Mouse (Mus musculus): Measurements from ENCODE around the gene Ripk3. TPM values are rescaled to one million over a fixed set of nuclear protein-coding genes. Genes with fewer than 3 reads are reported as not detected.
A peak's percentile ranks its signal among the peaks of the same experiment; 100 is the strongest.

The Ripk3 gene
- polyA plus RNA-seq, 1 experiment from 2014 or later, result 51.4 TPM

DNA sequence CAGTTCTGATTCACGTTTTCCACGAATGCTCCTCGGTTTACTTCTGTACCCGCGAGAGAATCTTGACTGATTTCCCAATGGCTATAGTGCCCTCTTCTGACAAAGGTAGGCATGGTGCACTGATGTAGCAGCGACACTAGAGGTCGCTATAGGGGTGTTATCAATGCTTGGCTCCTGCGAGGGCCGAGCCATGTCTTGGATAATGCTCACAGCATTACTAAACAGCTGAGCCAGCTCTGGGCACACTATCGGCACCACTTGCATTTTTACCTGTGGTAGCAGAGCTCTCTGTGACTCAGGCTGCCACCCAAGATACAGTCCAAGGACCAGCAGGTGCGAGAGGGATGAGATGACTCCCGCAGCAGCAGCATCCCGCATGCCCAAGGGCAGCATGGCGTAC, 7.4 kb downstream of the Ripk3 start:
- H3K36me3 ChIP-seq (ENCODE audit: insufficient read depth), result 0 out of 2 replicates have a peak, but pooled peaks cover 6% of the 10 kb centered on the region
- H3K27ac ChIP-seq (ENCODE audit: low read depth), result no peak overlapping the region
- peak overlapping the region; percentile 69 for H3K4me2 ChIP-seq
- peak; percentile 99 for TF ChIP-seq CTCF (IDR thresholded peaks at IDR 0.05; ENCODE audit: low read depth)
- ATAC-seq (ENCODE audit: insufficient read depth), result peak; percentile 69; the same call in 1 of the 2 replicates
- no peaks in the 10 kb centered on the region for H3K9me3 ChIP-seq (ENCODE audit: low read depth, low read length)
- DNase-seq, result peak; percentile 95
- peaks cover 12% of the 10 kb centered on the region; the same call in 1 of the 2 replicates for H3K27me3 ChIP-seq (ENCODE audit: insufficient read depth, low read length)
- peaks cover 7% of the 10 kb centered on the region; the same call in 1 of the 2 replicates for H3K4me1 ChIP-seq (ENCODE audit: insufficient read depth)
- H3K4me3 ChIP-seq (ENCODE audit: low read depth, low read length), result peak overlapping the region; percentile 9; the same call in 1 of the 2 replicates
- WGBS, result 13% methylated on average over 14 of the region's 14 CpGs
- H3K9ac ChIP-seq, result no peak overlapping the region

- Histone ChIP-seq H3K4me1 (ENCODE audit: insufficient read depth) (peaks cover 7% of the 10 kb centered on the region; the same call in 1 of the 2 replicates), H3K9ac (no peak overlapping the region), H3K4me2 (no peak overlapping the region), H3K27ac (ENCODE audit: low read depth) (no peak overlapping the region), H3K9me3 (ENCODE audit: low read depth, low read length) (no peaks in the 10 kb centered on the region), H3K4me3 (ENCODE audit: low read depth, low read length) (no peak overlapping the region), H3K36me3 (ENCODE audit: insufficient read depth) (0 out of 2 replicates have a peak, but pooled peaks cover 6% of the 10 kb centered on the region), H3K27me3 (ENCODE audit: insufficient read depth, low read length) (peaks cover 12% of the 10 kb centered on the region; the same call in 1 of the 2 replicates)
- no peak for ATAC-seq (ENCODE audit: insufficient read depth)
- no peak for TF ChIP-seq CTCF (IDR thresholded peaks at IDR 0.05; ENCODE audit: low read depth)
- DNase-seq, result no peak
- 79% methylated on average over 11 of the region's 11 CpGs for WGBS
Observed at GRCm38 (mm10) chr14:55780736-55781135, 7.9 kb downstream of the Ripk3 start.

DNA sequence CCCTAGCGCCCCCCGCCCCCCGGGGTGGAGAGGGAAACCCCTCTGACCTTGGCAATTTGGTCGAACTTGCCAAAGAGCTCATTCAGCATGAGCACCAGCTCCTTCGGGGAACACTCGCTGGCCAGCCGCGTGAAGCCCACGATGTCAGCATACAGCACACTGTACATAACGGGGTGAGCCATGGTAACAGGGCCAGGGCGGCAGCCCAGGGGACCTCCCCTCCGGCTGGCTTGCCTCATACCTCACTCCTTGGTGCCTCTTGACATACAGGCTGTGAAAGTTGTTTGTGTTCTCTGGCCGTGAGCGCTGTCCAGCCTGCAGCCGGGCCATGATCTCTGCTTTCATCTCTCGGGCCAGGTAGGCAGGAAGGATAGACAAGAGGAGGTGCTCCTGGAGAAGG, 9.0 kb downstream of the Ripk3 start:
- Histone ChIP-seq H3K27ac (ENCODE audit: low read depth) (no peak overlapping the region), H3K4me1 (ENCODE audit: insufficient read depth) (peaks cover 7% of the 10 kb centered on the region; the same call in 1 of the 2 replicates), H3K27me3 (ENCODE audit: insufficient read depth, low read length) (peaks cover 7% of the 10 kb centered on the region; the same call in 1 of the 2 replicates), H3K4me3 (ENCODE audit: low read depth, low read length) (no peak overlapping the region), H3K9ac (no peak overlapping the region), H3K36me3 (ENCODE audit: insufficient read depth) (0 out of 2 replicates have a peak, but pooled peaks cover 6% of the 10 kb centered on the region), H3K9me3 (ENCODE audit: low read depth, low read length) (no peaks in the 10 kb centered on the region), H3K4me2 (no peak overlapping the region)
- 37% methylated on average over 16 of the region's 16 CpGs for WGBS
- DNase-seq (no peak), ATAC-seq (ENCODE audit: insufficient read depth) (no peak)
- no peak for TF ChIP-seq CTCF (IDR thresholded peaks at IDR 0.05; ENCODE audit: low read depth)

DNA sequence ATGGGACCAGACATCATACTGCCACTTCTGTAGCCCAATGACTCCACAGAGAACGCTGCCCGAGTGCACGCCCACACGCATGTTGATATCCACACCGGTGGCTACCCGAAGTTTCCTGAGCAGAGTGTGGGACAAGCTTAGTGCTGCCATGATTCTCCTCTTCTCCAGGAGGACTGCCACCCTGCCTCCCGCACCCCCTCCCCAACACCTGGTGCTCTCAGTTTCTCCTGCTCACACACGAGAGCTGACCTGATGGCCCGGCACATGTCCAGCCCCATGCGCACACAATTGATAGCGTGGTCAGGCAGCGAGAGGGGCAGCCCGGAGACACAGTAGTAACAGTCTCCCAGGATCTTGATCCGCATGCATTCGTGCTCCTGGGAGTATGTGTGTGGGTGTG, 10.0 kb downstream of the Ripk3 start:
- DNase-seq, result no peak
- H3K4me3 ChIP-seq (ENCODE audit: low read depth, low read length), result no peak overlapping the region
- no peaks in the 10 kb centered on the region for H3K9me3 ChIP-seq (ENCODE audit: low read depth, low read length)
- peaks cover 7% of the 10 kb centered on the region; the same call in 1 of the 2 replicates for H3K27me3 ChIP-seq (ENCODE audit: insufficient read depth, low read length)
- TF ChIP-seq CTCF (IDR thresholded peaks at IDR 0.05; ENCODE audit: low read depth), result no peak
- H3K4me1 ChIP-seq (ENCODE audit: insufficient read depth), result peaks cover 7% of the 10 kb centered on the region; the same call in 1 of the 2 replicates
- H3K36me3 ChIP-seq (ENCODE audit: insufficient read depth), result 0 out of 2 replicates have a peak, but pooled peaks cover 6% of the 10 kb centered on the region
- WGBS, result 82% methylated on average over 15 of the region's 15 CpGs
- H3K9ac ChIP-seq, result no peak overlapping the region
- no peak overlapping the region for H3K27ac ChIP-seq (ENCODE audit: low read depth)
- ATAC-seq (ENCODE audit: insufficient read depth), result no peak
- H3K4me2 ChIP-seq, result no peak overlapping the region

GRCm38 (mm10) chr14:55777806-55778205, 10.9 kb downstream of the Ripk3 start:
- no peaks in the 10 kb centered on the region for H3K9me3 ChIP-seq (ENCODE audit: low read depth, low read length)
- 83% methylated on average over 11 of the region's 11 CpGs for WGBS
- no peak overlapping the region for H3K4me2 ChIP-seq
- H3K9ac ChIP-seq, result no peak overlapping the region
- no peak for ATAC-seq (ENCODE audit: insufficient read depth)
- no peak overlapping the region for H3K4me3 ChIP-seq (ENCODE audit: low read depth, low read length)
- H3K27me3 ChIP-seq (ENCODE audit: insufficient read depth, low read length), result peaks cover 3% of the 10 kb centered on the region; the same call in 1 of the 2 replicates
- no peak overlapping the region for H3K27ac ChIP-seq (ENCODE audit: low read depth)
- H3K36me3 ChIP-seq (ENCODE audit: insufficient read depth), result 0 out of 2 replicates have a peak, but pooled peaks cover 6% of the 10 kb centered on the region
- no peak for TF ChIP-seq CTCF (IDR thresholded peaks at IDR 0.05; ENCODE audit: low read depth)
- H3K4me1 ChIP-seq (ENCODE audit: insufficient read depth), result peaks cover 7% of the 10 kb centered on the region; the same call in 1 of the 2 replicates
- DNase-seq, result no peak

DNA sequence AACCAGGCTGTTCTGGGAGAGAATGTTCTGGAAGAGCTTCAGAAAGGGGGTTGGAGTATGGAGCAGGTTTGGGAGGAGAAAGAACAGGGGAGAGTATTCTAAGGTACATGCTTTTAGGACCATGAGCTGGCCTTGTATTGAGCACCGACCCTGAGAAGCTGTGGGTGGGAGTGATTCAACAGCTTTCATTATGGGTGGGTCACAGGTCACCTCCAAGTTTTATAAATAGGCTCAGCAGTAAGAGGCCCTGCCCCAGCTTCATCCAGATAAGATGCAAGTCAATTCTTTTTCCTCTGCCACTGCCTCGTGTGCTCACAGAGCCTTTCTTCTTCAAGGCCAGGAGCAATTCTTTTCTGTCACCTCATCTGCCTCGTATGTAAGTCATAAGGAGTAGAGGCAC, 11.5 kb downstream of the Ripk3 start:
- ATAC-seq (ENCODE audit: insufficient read depth) (no peak), DNase-seq (no peak)
- Histone ChIP-seq H3K9me3 (ENCODE audit: low read depth, low read length) (no peaks in the 10 kb centered on the region), H3K36me3 (ENCODE audit: insufficient read depth) (0 out of 2 replicates have a peak, but pooled peaks cover 6% of the 10 kb centered on the region), H3K4me2 (no peak overlapping the region), H3K4me3 (ENCODE audit: low read depth, low read length) (no peak overlapping the region), H3K27me3 (ENCODE audit: insufficient read depth, low read length) (no peaks in the 10 kb centered on the region; the same call in 1 of the 2 replicates), H3K9ac (no peak overlapping the region), H3K27ac (ENCODE audit: low read depth) (no peak overlapping the region), H3K4me1 (ENCODE audit: insufficient read depth) (peaks cover 1% of the 10 kb centered on the region; the same call in 1 of the 2 replicates)
- 21% methylated on average over 3 of the region's 3 CpGs for WGBS
- no peak for TF ChIP-seq CTCF (IDR thresholded peaks at IDR 0.05; ENCODE audit: low read depth)

GRCm38 (mm10) chr14:55776711-55777110, 12.0 kb downstream of the Ripk3 start:
- no peaks in the 10 kb centered on the region for H3K9me3 ChIP-seq (ENCODE audit: low read depth, low read length)
- no peak overlapping the region for H3K9ac ChIP-seq
- H3K4me1 ChIP-seq (ENCODE audit: insufficient read depth), result no peaks in the 10 kb centered on the region
- no peak overlapping the region for H3K27ac ChIP-seq (ENCODE audit: low read depth)
- 34% methylated on average over 7 of the region's 7 CpGs for WGBS
- H3K36me3 ChIP-seq (ENCODE audit: insufficient read depth), result 0 out of 2 replicates have a peak, but pooled peaks cover 6% of the 10 kb centered on the region
- H3K4me3 ChIP-seq (ENCODE audit: low read depth, low read length), result no peak overlapping the region
- H3K27me3 ChIP-seq (ENCODE audit: insufficient read depth, low read length), result no peaks in the 10 kb centered on the region; the same call in 1 of the 2 replicates
- no peak overlapping the region for H3K4me2 ChIP-seq
- TF ChIP-seq CTCF (IDR thresholded peaks at IDR 0.05; ENCODE audit: low read depth), result no peak
- DNase-seq (no peak), ATAC-seq (ENCODE audit: insufficient read depth) (no peak)

Data from lung, embryonic 14.5 days (tissue).